Mouse (Mus musculus) left cerebral cortex, adult 6 months (tissue): ENCODE measurements around the gene Abcc12. TPM values are rescaled to one million over a fixed set of nuclear protein-coding genes. Genes with fewer than 3 reads are reported as not detected.

Experiments used
- long read RNA-seq, 2 experiments: library from polyadenylated mRNA; unstranded; transcript quantifications; one replicate each; pipeline ENCODE4 v2.0.0; 2019 to 2020
- polyA plus RNA-seq: library from polyadenylated mRNA; unstranded; fragments of <200 nt; fragmentation: Nextera tagmentation; gene quantifications from 2 replicates; pipeline ENCODE4 v1.2.3, GENCODE M21; 2021

Abcc12 gene
- 0.14 and 0.17 TPM in 2 replicates for polyA plus RNA-seq
- long read RNA-seq, experiment 1, partial matches to known transcripts: 2 of 2 reads
- long read RNA-seq, experiment 1, other reads (novel, unspliced or antisense): 0 of 2 reads
- long read RNA-seq, experiment 2: 0 reads

GRCm38 (mm10) chr8:86580458-86580857 lies at the start of gene Abcc12:
Gene Abcc12, minus strand, starts transcription at chr8:86580686.

GRCm38 (mm10) chr8:86623911-86624731 lies 43.6 kb upstream of the Abcc12 start, which contains the start of gene Lonp2:
Gene Lonp2, plus strand, starts transcription at chr8:86624043.

Other genes starting within 250 kb of the Abcc12 start
- 52.4 and 56.9 TPM in 2 replicates for gene Lonp2, start 43.4 kb upstream of the Abcc12 start, polyA plus RNA-seq
- 0.38 and 3.5 TPM in 2 replicates for gene Gm10638, start 165.0 kb upstream of the Abcc12 start, polyA plus RNA-seq
- 4.1 and 15.0 TPM in 2 replicates for gene Siah1a, start 165.2 kb upstream of the Abcc12 start, polyA plus RNA-seq